Mouse (Mus musculus) naive thymus-derived CD4-positive, alpha-beta T cell, adult 5 months (primary cell): Measurements from ENCODE around the gene Acot13. TPM values are rescaled to one million over a fixed set of nuclear protein-coding genes. Genes with fewer than 3 reads are reported as not detected.

Experiments used
- polyA plus RNA-seq: library from polyadenylated mRNA; unstranded; fragments of 100-300 nt; shearing (Covaris generic); gene quantifications from one replicate; pipeline ENCODE4 v1.2.1, GENCODE M21; 2017

Acot13 gene
- polyA plus RNA-seq, result 36.2 TPM

GRCm38 (mm10) chr13:24831353-24832130, at the start of gene Acot13, which contains the start of gene Tdp2:
TSS of gene Acot13 (minus strand) at chr13:24831540.
TSS of gene Tdp2 (plus strand) at chr13:24831679.

GRCm38 (mm10) chr13:24844983-24845955, 13.9 kb upstream of the Acot13 start, which contains the start of gene D130043K22Rik:
TSS of gene D130043K22Rik (plus strand) at chr13:24845135.

GRCm38 (mm10) chr13:24801308-24801921, 29.9 kb downstream of the Acot13 start, which contains the start of gene BC005537:
TSS of gene BC005537 (plus strand) at chr13:24801657.

Other genes with a start within 250 kb of the Acot13 start
- gene Ripor2, start 249.4 kb downstream of the Acot13 start, polyA plus RNA-seq, result 494 TPM
- gene Armh2, start 90.3 kb downstream of the Acot13 start, polyA plus RNA-seq, result not detected
- 21.0 TPM for gene Gmnn, start 69.6 kb downstream of the Acot13 start, polyA plus RNA-seq
- gene BC005537, start 29.9 kb downstream of the Acot13 start, polyA plus RNA-seq, result 27.4 TPM
- gene Tdp2, start 139 bp upstream of the Acot13 start, polyA plus RNA-seq, result 132 TPM
- gene D130043K22Rik, start 13.6 kb upstream of the Acot13 start, polyA plus RNA-seq, result 0.14 TPM
- gene Aldh5a1, start 106.1 kb upstream of the Acot13 start, polyA plus RNA-seq, result 1.0 TPM
- 0.07 TPM for gene Gpld1, start 111.6 kb upstream of the Acot13 start, polyA plus RNA-seq
- 46.8 TPM for gene Mrs2, start 188.8 kb upstream of the Acot13 start, polyA plus RNA-seq
- gene Dcdc2a, start 224.5 kb upstream of the Acot13 start, polyA plus RNA-seq, result not detected